Mouse (Mus musculus) limb, embryonic 11.5 days (tissue): ENCODE measurements around the gene Afp. TPM values are rescaled to one million over a fixed set of nuclear protein-coding genes. Genes with fewer than 3 reads are reported as not detected.

ENCODE experiments used
- ATAC-seq: fragments of 200-750 bp; cut with Nextera tagmentation; 2 replicates; pipeline ENCODE4 v1.8.0; 2017; ENCODE audit warnings: low read depth; ENCODE audit not compliant: insufficient number of reproducible peaks, low FRiP score, low TSS enrichment
- DNase-seq: peaks from one replicate; pipeline ENCODE4 v3.0.0-alpha.2; 2015; ENCODE audit warnings: low spot score
- H3K27ac ChIP-seq: fragments of 300-500 bp; sonication (generic); replicated peaks from 2 replicates; pipeline ENCODE4 v1.5.1; 2014; ENCODE audit warnings: low read depth, mild to moderate bottlenecking, low read length
- H3K27me3 ChIP-seq: fragments of 300-500 bp; sonication (generic); 2 replicates; pipeline ENCODE4 v1.6.1; 2014; ENCODE audit warnings: mild to moderate bottlenecking, low read length, mixed read lengths; ENCODE audit not compliant: control insufficient read depth, insufficient read depth
- H3K36me3 ChIP-seq: fragments of 300-500 bp; sonication (generic); 2 replicates; pipeline ENCODE4 v1.6.1; 2014; ENCODE audit warnings: mild to moderate bottlenecking, low read length, moderate library complexity, mixed read lengths; ENCODE audit not compliant: control insufficient read depth, insufficient read depth
- H3K4me1 ChIP-seq: fragments of 300-500 bp; sonication (generic); 2 replicates; pipeline ENCODE4 v1.6.1; 2014; ENCODE audit warnings: low read length, mixed read lengths; ENCODE audit not compliant: control insufficient read depth, insufficient read depth
- H3K4me2 ChIP-seq: fragments of 300-500 bp; sonication (generic); 2 replicates; pipeline ENCODE4 v1.6.1; 2014; ENCODE audit warnings: low read depth, mild to moderate bottlenecking, moderate library complexity; ENCODE audit not compliant: severe bottlenecking
- H3K4me3 ChIP-seq: fragments of 300-500 bp; sonication (generic); 2 replicates; pipeline ENCODE4 v1.5.1; 2014; ENCODE audit warnings: low read depth, low read length
- H3K9ac ChIP-seq: fragments of 300-500 bp; sonication (generic); 2 replicates; pipeline ENCODE4 v1.6.1; 2014; ENCODE audit warnings: mild to moderate bottlenecking, low read length
- H3K9me3 ChIP-seq: fragments of 300-500 bp; sonication (generic); 2 replicates; pipeline ENCODE4 v1.6.1; 2016; ENCODE audit warnings: low read length; ENCODE audit not compliant: control insufficient read depth
- WGBS: fragments of 180-500 bp; shearing (Covaris S2); extraction: QIAGEN DNeasy Blood & Tissue Kit; methylation state at CpG from one replicate; pipeline ENCODE4 v1.1.7; 2014; 5-methylcytosine and 5-hydroxymethylcytosine counted together
- polyA plus RNA-seq: library from polyadenylated mRNA; unstranded; fragments of >200 nt; fragmentation: Nextera tagmentation; extraction: Ambion mirVana; gene quantifications from 2 replicates; pipeline ENCODE4 v1.2.1, GENCODE M21; 2014

Afp gene
- polyA plus RNA-seq, 1 experiment from 2014 or later = 6.1 TPM

DNA sequence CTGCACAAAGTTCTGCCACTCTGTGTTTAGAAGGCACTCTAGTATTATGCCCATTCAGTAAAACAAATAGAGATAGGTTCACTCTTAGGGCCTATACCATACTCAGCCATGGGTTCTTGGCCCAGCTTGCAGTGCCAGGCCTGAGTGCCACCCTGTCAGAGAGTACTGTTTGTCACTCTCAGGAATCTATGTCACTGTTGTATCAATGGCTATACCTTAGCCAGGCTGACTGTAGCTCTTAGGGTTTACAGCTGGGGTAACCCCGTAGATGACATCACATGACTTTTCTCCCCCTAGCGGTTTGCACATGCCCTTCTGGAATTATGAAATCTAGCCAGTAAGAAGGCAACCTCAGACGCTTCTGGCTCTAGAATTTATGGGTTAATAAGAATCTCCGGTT is 3.8 kb downstream of the Afp start:
- Histone ChIP-seq H3K27me3 (no peaks in the 10 kb centered on the region), H3K36me3 (no peaks in the 10 kb centered on the region), H3K9ac (no peak overlapping the region), H3K27ac (no peak overlapping the region), H3K4me3 (no peak overlapping the region), H3K4me2 (no peak overlapping the region), H3K4me1 (no peaks in the 10 kb centered on the region), H3K9me3 (no peaks in the 10 kb centered on the region)
- no peak for ATAC-seq
- DNase-seq = no peak
- 92% methylated on average over 4 of the region's 4 CpGs for WGBS

DNA sequence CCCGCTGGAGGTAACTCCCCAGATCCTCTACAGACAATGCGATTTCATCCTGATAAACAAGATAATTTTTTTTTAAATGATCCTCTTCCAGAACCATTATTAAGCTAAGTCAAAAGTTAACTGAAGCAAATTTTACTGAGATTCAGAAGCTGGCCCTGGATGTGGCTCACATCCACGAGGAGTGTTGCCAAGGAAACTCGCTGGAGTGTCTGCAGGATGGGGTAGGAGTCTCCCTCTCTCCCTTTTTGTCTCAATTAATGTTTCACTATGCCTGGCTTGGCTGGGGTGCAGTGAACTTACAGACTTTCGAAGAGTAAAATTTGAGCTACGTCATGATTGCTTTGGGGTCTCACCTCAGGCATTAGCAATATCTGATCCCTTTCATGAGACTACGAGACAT is 9.0 kb downstream of the Afp start:
- Histone ChIP-seq H3K4me1 (no peaks in the 10 kb centered on the region), H3K4me2 (no peak overlapping the region), H3K9ac (no peak overlapping the region), H3K9me3 (no peaks in the 10 kb centered on the region), H3K27me3 (no peaks in the 10 kb centered on the region), H3K36me3 (no peaks in the 10 kb centered on the region), H3K4me3 (no peak overlapping the region), H3K27ac (no peak overlapping the region)
- 85% methylated on average over 7 of the region's 7 CpGs for WGBS
- DNase-seq (no peak), ATAC-seq (no peak)

DNA sequence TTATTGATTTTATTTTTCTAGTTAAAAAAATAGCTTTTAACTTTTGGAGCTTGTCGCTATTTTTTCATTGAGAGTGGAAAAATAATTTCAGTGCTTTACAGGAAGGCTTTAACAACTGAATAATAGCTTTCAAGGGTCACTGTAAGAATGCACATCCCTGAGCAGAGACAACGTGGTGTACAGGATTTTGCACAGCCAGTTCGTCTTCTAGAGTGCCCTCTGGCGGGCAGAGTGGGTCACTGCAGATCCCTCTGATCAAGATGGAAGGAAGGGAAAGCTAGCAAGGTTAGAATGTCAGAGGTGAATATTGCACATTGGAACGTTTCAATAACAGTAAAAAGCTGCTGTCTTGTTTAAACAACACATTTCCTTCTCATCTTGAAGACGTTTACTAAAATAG is 10.2 kb downstream of the Afp start:
- ATAC-seq (no peak), DNase-seq (peak; percentile 84)
- Histone ChIP-seq H3K4me2 (no peak overlapping the region), H3K27ac (no peak overlapping the region), H3K9ac (no peak overlapping the region), H3K27me3 (no peaks in the 10 kb centered on the region), H3K9me3 (no peaks in the 10 kb centered on the region), H3K36me3 (no peaks in the 10 kb centered on the region), H3K4me3 (no peak overlapping the region), H3K4me1 (no peaks in the 10 kb centered on the region)
- WGBS = 7% methylated on average over 6 of the region's 6 CpGs

DNA sequence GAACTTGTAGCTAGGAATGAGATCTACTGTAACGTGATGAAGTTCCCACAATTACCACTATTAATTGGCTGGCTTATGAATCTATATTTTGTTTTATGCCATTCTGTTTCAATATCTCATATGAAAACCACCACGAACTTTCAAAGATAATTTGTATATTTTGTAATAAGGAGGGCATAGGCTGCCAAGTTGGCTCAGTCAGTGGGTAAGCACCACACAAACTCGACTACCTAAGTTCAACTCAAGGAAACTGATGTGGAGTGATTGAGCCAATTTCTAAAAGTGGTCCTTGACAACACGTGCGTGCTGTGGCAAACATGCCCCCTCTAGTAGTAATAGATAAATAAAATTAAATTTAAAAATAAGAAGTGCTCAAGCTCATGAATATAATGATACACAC is 11.2 kb downstream of the Afp start:
- no peaks in the 10 kb centered on the region for H3K27me3 ChIP-seq
- H3K4me3 ChIP-seq = no peak overlapping the region
- 87% methylated on average over 5 of the region's 5 CpGs for WGBS
- no peak overlapping the region for H3K9ac ChIP-seq
- no peak overlapping the region for H3K27ac ChIP-seq
- no peaks in the 10 kb centered on the region for H3K4me1 ChIP-seq
- no peaks in the 10 kb centered on the region for H3K36me3 ChIP-seq
- no peaks in the 10 kb centered on the region for H3K9me3 ChIP-seq
- DNase-seq = no peak
- H3K4me2 ChIP-seq = no peak overlapping the region
- no peak for ATAC-seq

DNA sequence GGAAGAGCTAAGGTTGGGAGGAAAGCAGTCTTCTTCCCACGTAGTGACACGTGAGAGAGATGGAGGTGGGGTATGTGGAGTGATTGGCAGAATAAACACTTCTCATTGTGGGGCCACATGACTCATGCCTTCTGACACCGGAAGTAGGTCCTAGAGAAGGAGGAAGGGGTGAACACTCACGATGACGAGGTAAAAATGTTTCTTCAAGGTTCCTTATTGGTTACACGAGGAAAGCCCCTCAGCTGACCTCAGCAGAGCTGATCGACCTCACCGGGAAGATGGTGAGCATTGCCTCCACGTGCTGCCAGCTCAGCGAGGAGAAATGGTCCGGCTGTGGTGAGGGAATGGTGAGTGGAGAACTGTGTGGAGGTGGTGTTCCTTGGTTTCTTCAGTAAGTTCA is 14.2 kb downstream of the Afp start:
- WGBS = 85% methylated on average over 11 of the region's 11 CpGs
- H3K4me3 ChIP-seq = no peak overlapping the region
- H3K9ac ChIP-seq = no peak overlapping the region
- no peaks in the 10 kb centered on the region for H3K4me1 ChIP-seq
- no peaks in the 10 kb centered on the region for H3K27me3 ChIP-seq
- ATAC-seq = no peak
- no peak for DNase-seq
- no peaks in the 10 kb centered on the region for H3K9me3 ChIP-seq
- no peak overlapping the region for H3K4me2 ChIP-seq
- no peak overlapping the region for H3K27ac ChIP-seq
- no peaks in the 10 kb centered on the region for H3K36me3 ChIP-seq

DNA sequence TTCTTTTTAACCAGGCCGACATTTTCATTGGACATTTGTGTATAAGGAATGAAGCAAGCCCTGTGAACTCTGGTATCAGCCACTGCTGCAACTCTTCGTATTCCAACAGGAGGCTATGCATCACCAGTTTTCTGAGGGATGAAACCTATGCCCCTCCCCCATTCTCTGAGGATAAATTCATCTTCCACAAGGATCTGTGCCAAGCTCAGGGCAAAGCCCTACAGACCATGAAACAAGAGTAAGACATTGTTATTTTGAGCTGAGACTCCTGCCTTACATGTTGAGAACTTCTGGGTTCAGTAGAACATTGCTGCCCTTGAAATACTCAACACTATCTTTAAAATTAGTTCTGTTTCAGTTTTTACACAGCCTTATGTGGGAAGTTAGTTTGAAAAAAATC is 16.0 kb downstream of the Afp start:
- Histone ChIP-seq H3K4me2 (no peak overlapping the region), H3K9me3 (no peaks in the 10 kb centered on the region), H3K36me3 (no peaks in the 10 kb centered on the region), H3K4me3 (no peak overlapping the region), H3K9ac (no peak overlapping the region), H3K27me3 (no peaks in the 10 kb centered on the region), H3K4me1 (no peaks in the 10 kb centered on the region), H3K27ac (no peak overlapping the region)
- ATAC-seq (no peak), DNase-seq (no peak)
- 84% methylated on average over 2 of the region's 2 CpGs for WGBS

DNA sequence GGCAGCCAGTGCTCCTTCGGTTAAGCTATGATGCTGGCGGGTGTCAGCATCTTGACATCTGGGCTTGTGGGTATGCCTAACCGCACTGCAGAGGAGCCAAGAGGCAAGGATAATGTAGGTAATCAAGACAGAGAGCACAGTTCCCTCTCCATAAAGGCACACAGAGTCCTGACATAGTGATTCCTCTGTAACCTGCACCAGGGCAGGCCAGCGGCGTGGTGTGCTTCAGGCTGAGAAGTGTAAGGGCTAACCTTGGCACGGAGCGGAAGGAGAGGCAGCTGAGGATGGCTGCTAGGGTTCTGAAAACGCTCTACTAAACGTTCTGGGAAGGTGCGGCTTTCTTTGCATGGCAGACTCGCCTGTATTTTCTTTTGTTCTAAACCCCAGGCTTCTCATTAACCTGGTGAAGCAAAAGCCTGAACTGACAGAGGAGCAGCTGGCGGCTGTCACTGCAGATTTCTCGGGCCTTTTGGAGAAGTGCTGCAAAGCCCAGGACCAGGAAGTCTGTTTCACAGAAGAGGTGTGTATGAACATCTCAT is 16.9 kb downstream of the Afp start:
- H3K27ac ChIP-seq = no peak overlapping the region
- DNase-seq (no peak), ATAC-seq (no peak)
- no peaks in the 10 kb centered on the region for H3K36me3 ChIP-seq
- H3K27me3 ChIP-seq = no peaks in the 10 kb centered on the region
- WGBS = 66% methylated on average over 13 of the region's 13 CpGs
- H3K4me3 ChIP-seq = no peak overlapping the region
- H3K4me2 ChIP-seq = no peak overlapping the region
- H3K9ac ChIP-seq = no peak overlapping the region
- no peaks in the 10 kb centered on the region for H3K9me3 ChIP-seq
- H3K4me1 ChIP-seq = no peaks in the 10 kb centered on the region

DNA sequence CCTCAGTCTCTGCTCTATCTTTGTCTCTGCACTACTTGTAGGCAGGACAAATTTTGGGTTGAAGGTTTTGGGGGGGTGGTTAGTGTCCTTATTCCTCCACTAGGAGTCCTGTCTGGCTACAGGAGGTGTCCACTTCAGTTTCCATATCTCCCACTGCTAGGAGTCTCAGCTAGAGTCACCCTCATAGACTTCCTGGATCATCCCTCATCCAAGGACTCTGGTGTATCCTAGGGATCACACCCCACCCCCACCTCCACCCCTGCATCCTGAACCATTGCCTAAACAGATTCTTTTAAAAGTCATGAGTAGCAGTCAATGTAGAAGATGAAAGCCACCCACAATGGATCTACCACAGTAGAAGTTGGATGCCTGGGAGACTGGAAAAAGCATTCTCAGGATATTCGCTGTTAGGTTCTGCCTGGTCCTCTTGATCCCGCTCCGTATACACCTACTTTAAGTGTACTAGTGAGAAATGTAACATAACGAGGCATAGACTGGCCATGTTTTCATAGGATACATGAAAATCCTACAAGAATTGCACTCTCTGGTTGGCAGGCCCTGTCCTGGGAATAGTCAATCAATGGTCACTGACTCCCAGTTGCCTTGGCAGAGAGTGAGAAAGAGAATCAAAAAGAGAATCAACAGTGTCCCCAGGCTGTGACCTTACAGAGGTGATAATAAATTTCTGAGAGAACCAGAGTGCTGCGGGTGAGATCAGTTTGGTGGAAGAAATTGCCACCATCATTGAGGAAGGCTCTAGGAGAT is 19.5 kb downstream of the Afp start:
- H3K4me1 ChIP-seq = no peaks in the 10 kb centered on the region
- H3K27me3 ChIP-seq = no peaks in the 10 kb centered on the region
- ATAC-seq (no peak), DNase-seq (no peak)
- WGBS = 91% methylated on average over 5 of the region's 5 CpGs
- no peak overlapping the region for H3K4me2 ChIP-seq
- no peaks in the 10 kb centered on the region for H3K9me3 ChIP-seq
- H3K27ac ChIP-seq = no peak overlapping the region
- no peak overlapping the region for H3K4me3 ChIP-seq
- no peaks in the 10 kb centered on the region for H3K36me3 ChIP-seq
- H3K9ac ChIP-seq = no peak overlapping the region
